Mouse (Mus musculus): Measurements from ENCODE around the gene Ahcyl2.

GRCm38 (mm10) chr6:29841461-29841860, 73.7 kb downstream of the Ahcyl2 start:
- TF ChIP-seq CTCF (IDR thresholded peaks at IDR 0.05; ENCODE audit: low read depth) (no peak), EP300 (optimal IDR thresholded peaks at IDR 0.05) (no peak)

Data from stomach, postnatal 0 days (tissue).